Mouse (Mus musculus): ENCODE measurements around the gene Uroc1. TPM values are rescaled to one million over a fixed set of nuclear protein-coding genes. Genes with fewer than 3 reads are reported as not detected.
A peak's percentile ranks its signal among the peaks of the same experiment; 100 is the strongest.

The Uroc1 gene
- polyA plus RNA-seq, 1 experiment from 2014 or later, result 0.19 TPM

DNA sequence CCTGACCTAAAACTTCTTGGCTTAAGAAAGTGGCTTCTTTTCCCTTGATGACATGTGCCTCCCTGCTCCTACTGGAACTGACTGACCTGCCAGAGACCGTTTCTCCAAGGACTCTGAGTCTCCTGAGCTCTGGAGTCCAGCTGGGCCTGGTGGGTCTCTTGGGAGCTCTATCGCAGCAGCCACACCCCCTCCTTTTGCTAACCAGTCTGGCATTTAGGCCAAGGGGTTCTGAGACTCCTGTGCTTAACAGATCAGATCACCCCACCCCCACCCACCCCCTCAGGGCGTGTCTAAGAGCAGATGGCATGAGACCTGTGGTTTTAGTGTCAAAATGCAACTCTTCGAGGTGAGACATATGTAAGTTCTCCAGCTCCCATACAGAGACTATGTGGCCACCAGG is 11.3 kb upstream of the Uroc1 start:
- Histone ChIP-seq H3K27ac (replicated peaks) (no peak overlapping the region), H3K9ac (no peak overlapping the region), H3K9me3 (replicated peaks) (no peaks in the 10 kb centered on the region), H3K4me1 (peaks cover 6% of the 10 kb centered on the region; the same call in 1 of the 2 replicates), H3K36me3 (no peaks in the 10 kb centered on the region), H3K27me3 (peaks cover 17% of the 10 kb centered on the region; the same call in 1 of the 2 replicates), H3K4me2 (replicated peaks) (no peak overlapping the region), H3K4me3 (replicated peaks) (no peak overlapping the region)
- ATAC-seq (ENCODE audit: insufficient number of reproducible peaks, low FRiP score, low TSS enrichment, low read depth), result no peak
- WGBS, result 36% methylated on average over 4 of the region's 4 CpGs

DNA sequence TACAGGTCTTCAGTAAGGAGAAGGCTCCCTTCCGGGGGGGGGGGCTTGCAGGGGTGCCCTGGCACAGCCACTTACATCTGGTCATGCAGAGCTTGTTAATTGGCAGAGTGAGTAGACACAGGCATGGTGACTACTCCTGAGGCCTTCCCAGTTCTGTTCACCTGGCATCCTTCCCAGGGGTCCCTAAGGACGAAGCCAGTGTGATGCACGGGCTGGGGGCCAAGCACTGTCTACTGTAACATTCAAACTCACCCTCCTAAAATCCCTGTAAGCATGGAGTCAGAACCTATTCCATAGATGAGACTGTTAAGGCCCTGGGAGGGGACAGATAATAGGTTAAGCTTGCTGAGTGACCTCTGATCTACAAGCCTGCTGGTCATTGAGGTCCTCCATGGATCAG is 9.1 kb upstream of the Uroc1 start:
- no peak for ATAC-seq (ENCODE audit: insufficient number of reproducible peaks, low FRiP score, low TSS enrichment, low read depth)
- Histone ChIP-seq H3K4me2 (replicated peaks) (no peak overlapping the region), H3K9me3 (replicated peaks) (no peaks in the 10 kb centered on the region), H3K4me3 (replicated peaks) (no peak overlapping the region), H3K27me3 (peaks cover 17% of the 10 kb centered on the region; the same call in 1 of the 2 replicates), H3K4me1 (peaks cover 6% of the 10 kb centered on the region; the same call in 1 of the 2 replicates), H3K36me3 (no peaks in the 10 kb centered on the region), H3K27ac (replicated peaks) (no peak overlapping the region), H3K9ac (no peak overlapping the region)
- WGBS, result 67% methylated on average over 3 of the region's 3 CpGs

GRCm38 (mm10) chr6:90324463-90324862 is 8.6 kb upstream of the Uroc1 start:
- Histone ChIP-seq H3K4me1 (peaks cover 6% of the 10 kb centered on the region; the same call in 1 of the 2 replicates), H3K9ac (no peak overlapping the region), H3K4me3 (replicated peaks) (no peak overlapping the region), H3K9me3 (replicated peaks) (no peaks in the 10 kb centered on the region), H3K27me3 (peaks cover 17% of the 10 kb centered on the region; the same call in 1 of the 2 replicates), H3K27ac (replicated peaks) (no peak overlapping the region), H3K36me3 (no peaks in the 10 kb centered on the region), H3K4me2 (replicated peaks) (no peak overlapping the region)
- ATAC-seq (ENCODE audit: insufficient number of reproducible peaks, low FRiP score, low TSS enrichment, low read depth), result no peak
- WGBS, result 61% methylated on average over 3 of the region's 3 CpGs

- H3K9ac ChIP-seq, result 0 out of 2 replicates have a peak within 1 kb of the TSS, but pooled peaks have one; percentile 12
- H3K27ac ChIP-seq (replicated peaks), result no peak within 1 kb of the TSS
- WGBS, result 10% methylated on average over 22 of the region's 22 CpGs
- H3K27me3 ChIP-seq, result peaks cover 17% of the 10 kb centered on the region; the same call in 1 of the 2 replicates
- peak within 1 kb of the TSS; percentile 46 for H3K4me2 ChIP-seq (replicated peaks)
- ATAC-seq (ENCODE audit: insufficient number of reproducible peaks, low FRiP score, low TSS enrichment, low read depth), result no peak
- peaks cover 9% of the 10 kb centered on the region; the same call in 1 of the 2 replicates for H3K4me1 ChIP-seq
- peak within 1 kb of the TSS; percentile 22; the same call in 1 of the 2 replicates for H3K4me3 ChIP-seq (replicated peaks)
- H3K9me3 ChIP-seq (replicated peaks), result no peaks in the 10 kb centered on the region
- no peaks in the 10 kb centered on the region for H3K36me3 ChIP-seq
Measured at GRCm38 (mm10) chr6:90324991-90325390, 8.1 kb upstream of the Uroc1 start, which contains the start of gene Chst13. TSS of gene Chst13 (minus strand) at chr6:90325185.

- Histone ChIP-seq H3K4me1 (peaks cover 10% of the 10 kb centered on the region; the same call in 1 of the 2 replicates), H3K9me3 (replicated peaks) (no peaks in the 10 kb centered on the region), H3K36me3 (no peaks in the 10 kb centered on the region), H3K4me2 (replicated peaks) (no peak overlapping the region), H3K4me3 (replicated peaks) (no peak overlapping the region), H3K27ac (replicated peaks) (no peak overlapping the region), H3K27me3 (peaks cover 17% of the 10 kb centered on the region; the same call in 1 of the 2 replicates), H3K9ac (no peak overlapping the region)
- ATAC-seq (ENCODE audit: insufficient number of reproducible peaks, low FRiP score, low TSS enrichment, low read depth), result no peak
- WGBS, result 18% methylated on average over 6 of the region's 6 CpGs
Measured at GRCm38 (mm10) chr6:90327670-90328069, 5.4 kb upstream of the Uroc1 start.

DNA sequence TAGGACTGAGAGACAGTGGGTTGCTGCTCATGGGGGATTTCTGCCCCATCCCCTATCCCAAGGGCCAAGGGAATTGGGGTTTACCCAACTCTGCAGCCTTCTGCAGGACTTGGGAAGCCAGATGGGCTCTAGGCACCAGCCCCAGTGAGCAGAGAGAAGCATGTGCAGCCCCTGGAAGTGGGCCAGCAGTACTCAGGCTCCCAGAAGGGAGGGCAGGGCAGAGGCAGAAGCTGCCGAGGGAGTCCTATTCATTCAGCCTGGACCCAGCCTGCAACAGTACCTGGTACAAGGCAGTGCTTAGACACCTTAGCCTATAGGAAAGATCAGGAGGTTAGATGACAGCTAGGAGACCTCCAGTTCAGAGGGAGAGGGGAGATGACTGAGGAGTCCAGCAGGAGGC is 3.1 kb upstream of the Uroc1 start:
- Histone ChIP-seq H3K4me2 (replicated peaks) (no peak overlapping the region), H3K4me3 (replicated peaks) (no peak overlapping the region), H3K27ac (replicated peaks) (no peak overlapping the region), H3K4me1 (peaks cover 8% of the 10 kb centered on the region; the same call in 1 of the 2 replicates), H3K27me3 (peaks cover 11% of the 10 kb centered on the region; the same call in 1 of the 2 replicates), H3K9ac (no peak overlapping the region), H3K9me3 (replicated peaks) (no peaks in the 10 kb centered on the region), H3K36me3 (no peaks in the 10 kb centered on the region)
- ATAC-seq (ENCODE audit: insufficient number of reproducible peaks, low FRiP score, low TSS enrichment, low read depth), result no peak
- 4% methylated on average over 1 of the region's 1 CpGs for WGBS

GRCm38 (mm10) chr6:90334244-90334643 is 1.2 kb downstream of the Uroc1 start:
- Histone ChIP-seq H3K27ac (replicated peaks) (no peak overlapping the region), H3K27me3 (no peaks in the 10 kb centered on the region), H3K4me2 (replicated peaks) (no peak overlapping the region), H3K9ac (no peak overlapping the region), H3K4me3 (replicated peaks) (no peak overlapping the region), H3K36me3 (no peaks in the 10 kb centered on the region), H3K4me1 (0 out of 2 replicates have a peak, but pooled peaks cover 4% of the 10 kb centered on the region), H3K9me3 (replicated peaks) (no peaks in the 10 kb centered on the region)
- ATAC-seq (ENCODE audit: insufficient number of reproducible peaks, low FRiP score, low TSS enrichment, low read depth), result no peak
- WGBS, result 79% methylated on average over 3 of the region's 3 CpGs

GRCm38 (mm10) chr6:90342343-90342742 is 9.3 kb downstream of the Uroc1 start:
- H3K27me3 ChIP-seq, result no peaks in the 10 kb centered on the region
- ATAC-seq (ENCODE audit: insufficient number of reproducible peaks, low FRiP score, low TSS enrichment, low read depth), result no peak
- H3K9ac ChIP-seq, result no peak overlapping the region
- no peak overlapping the region for H3K4me2 ChIP-seq (replicated peaks)
- 59% methylated on average over 2 of the region's 2 CpGs for WGBS
- H3K4me1 ChIP-seq, result no peaks in the 10 kb centered on the region
- H3K4me3 ChIP-seq (replicated peaks), result no peak overlapping the region
- H3K9me3 ChIP-seq (replicated peaks), result no peaks in the 10 kb centered on the region
- no peaks in the 10 kb centered on the region for H3K36me3 ChIP-seq
- H3K27ac ChIP-seq (replicated peaks), result no peak overlapping the region

DNA sequence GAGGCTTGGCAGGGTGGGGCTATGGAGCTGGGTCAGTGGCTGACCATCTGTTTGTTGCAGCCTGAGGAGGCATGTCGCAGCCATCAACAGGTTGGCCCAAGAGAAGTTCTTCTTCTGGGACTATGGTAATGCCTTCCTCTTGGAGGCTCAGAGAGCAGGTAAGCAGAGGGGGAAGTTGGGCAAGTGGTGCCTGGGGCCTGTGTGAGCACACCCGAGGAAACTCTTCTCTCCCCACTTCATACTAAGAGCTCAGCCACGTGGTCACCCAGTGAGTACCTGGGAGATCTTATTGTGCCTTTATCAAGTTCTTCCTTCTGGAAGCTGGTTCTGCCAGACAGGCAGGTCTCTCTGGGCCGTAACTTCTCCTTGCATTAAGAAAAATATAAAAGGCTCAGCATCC is 14.1 kb downstream of the Uroc1 start:
- H3K27me3 ChIP-seq, result no peaks in the 10 kb centered on the region

GRCm38 (mm10) chr6:90348500-90348899 is 15.4 kb downstream of the Uroc1 start:
- no peak overlapping the region for H3K4me3 ChIP-seq (replicated peaks)
- no peaks in the 10 kb centered on the region for H3K36me3 ChIP-seq
- no peak overlapping the region for H3K9ac ChIP-seq
- H3K9me3 ChIP-seq (replicated peaks), result no peaks in the 10 kb centered on the region
- H3K4me2 ChIP-seq (replicated peaks), result no peak overlapping the region
- 62% methylated on average over 4 of the region's 4 CpGs for WGBS
- peaks cover 13% of the 10 kb centered on the region for H3K4me1 ChIP-seq
- no peak for ATAC-seq (ENCODE audit: insufficient number of reproducible peaks, low FRiP score, low TSS enrichment, low read depth)
- H3K27ac ChIP-seq (replicated peaks), result no peak overlapping the region
- no peaks in the 10 kb centered on the region for H3K27me3 ChIP-seq

More for the DNA sequence above, 14.1 kb downstream of the Uroc1 start:
- Histone ChIP-seq H3K27ac (replicated peaks) (no peak overlapping the region), H3K9me3 (replicated peaks) (no peaks in the 10 kb centered on the region), H3K4me1 (peaks cover 13% of the 10 kb centered on the region), H3K4me2 (replicated peaks) (no peak overlapping the region), H3K9ac (no peak overlapping the region), H3K4me3 (replicated peaks) (no peak overlapping the region), H3K36me3 (no peaks in the 10 kb centered on the region)
- 68% methylated on average over 4 of the region's 4 CpGs for WGBS
- no peak for ATAC-seq (ENCODE audit: insufficient number of reproducible peaks, low FRiP score, low TSS enrichment, low read depth)

DNA sequence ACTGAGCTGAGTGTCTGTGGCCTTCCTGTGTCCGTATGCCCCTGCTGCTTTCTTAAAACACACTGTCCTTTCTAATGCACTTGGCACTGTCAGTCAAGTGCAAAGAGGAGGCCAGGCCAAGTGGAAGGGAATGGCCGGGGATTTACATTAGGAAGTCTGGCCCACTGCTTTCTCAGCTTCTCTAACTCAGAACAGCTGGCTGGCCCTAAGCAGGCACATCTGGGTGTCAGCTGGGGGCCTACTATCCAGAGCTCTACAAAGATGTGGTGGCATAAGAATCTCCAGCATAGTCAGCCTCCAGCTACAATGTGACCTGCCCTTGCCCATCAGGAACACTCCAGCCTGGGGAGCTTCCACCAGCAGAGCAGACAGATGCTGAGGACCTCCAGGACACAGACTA is 16.9 kb downstream of the Uroc1 start:
- 0 out of 2 replicates have a peak, but pooled peaks have one; percentile 40 for ATAC-seq (ENCODE audit: insufficient number of reproducible peaks, low FRiP score, low TSS enrichment, low read depth)
- Histone ChIP-seq H3K4me3 (replicated peaks) (no peak overlapping the region), H3K4me2 (replicated peaks) (no peak overlapping the region), H3K9me3 (replicated peaks) (no peaks in the 10 kb centered on the region), H3K36me3 (no peaks in the 10 kb centered on the region), H3K9ac (no peak overlapping the region), H3K4me1 (peaks cover 13% of the 10 kb centered on the region), H3K27me3 (no peaks in the 10 kb centered on the region), H3K27ac (replicated peaks) (no peak overlapping the region)
- 20% methylated on average over 2 of the region's 2 CpGs for whole genome bisulfite sequencing

- Histone ChIP-seq H3K4me1 (peaks cover 39% of the 10 kb centered on the region), H3K27me3 (no peaks in the 10 kb centered on the region), H3K4me3 (replicated peaks) (no peak overlapping the region), H3K27ac (replicated peaks) (no peak overlapping the region), H3K36me3 (no peaks in the 10 kb centered on the region), H3K9me3 (replicated peaks) (no peaks in the 10 kb centered on the region), H3K9ac (no peak overlapping the region), H3K4me2 (replicated peaks) (no peak overlapping the region)
- 48% methylated on average over 5 of the region's 5 CpGs for WGBS
- no peak for ATAC-seq (ENCODE audit: insufficient number of reproducible peaks, low FRiP score, low TSS enrichment, low read depth)
Measured at GRCm38 (mm10) chr6:90358142-90358541, 25.1 kb downstream of the Uroc1 start.

All from embryonic facial prominence, embryonic 15.5 days (tissue).